Mouse (Mus musculus): ENCODE results near the gene Tiam2. TPM values are rescaled to one million over a fixed set of nuclear protein-coding genes. Genes with fewer than 3 reads are reported as not detected.

Tiam2 gene
- polyA plus RNA-seq, 1 experiment from 2014 or later: 3.3 TPM

DNA sequence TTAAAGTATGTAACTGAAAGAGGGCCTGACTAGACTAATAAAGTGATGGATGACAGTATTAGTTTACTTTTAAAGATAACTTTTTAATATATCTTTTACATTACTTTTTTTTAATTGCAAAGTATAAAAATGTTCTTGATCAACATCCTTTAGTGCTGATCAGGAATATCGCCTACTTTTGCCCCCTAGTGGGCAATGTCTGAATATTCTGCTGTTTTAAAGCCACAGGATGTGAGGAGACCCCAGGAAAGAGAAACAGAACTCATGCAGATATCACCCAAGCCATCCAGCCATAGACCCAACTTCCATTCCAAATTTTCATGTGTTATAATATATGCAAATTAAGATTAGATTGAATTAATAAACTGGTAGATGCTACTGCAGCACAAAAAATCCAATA lies 207.1 kb downstream of the Tiam2 start:
- H3K4me3 ChIP-seq (replicated peaks; ENCODE audit: low read depth, low read length): no peak overlapping the region
- no peak overlapping the region for H3K9ac ChIP-seq (ENCODE audit: low read depth, low read length)
- no peaks in the 10 kb centered on the region for H3K27me3 ChIP-seq (ENCODE audit: insufficient read depth, low read length)
- no peaks in the 10 kb centered on the region for H3K9me3 ChIP-seq (replicated peaks; ENCODE audit: low read length)
- H3K4me1 ChIP-seq (replicated peaks; ENCODE audit: insufficient read depth, low read length): no peaks in the 10 kb centered on the region
- no peak overlapping the region for H3K4me2 ChIP-seq (ENCODE audit: low read length)
- H3K27ac ChIP-seq: no peak overlapping the region
- peak; percentile 69 for TF ChIP-seq CTCF (IDR thresholded peaks at IDR 0.05; ENCODE audit: low read depth)
- ATAC-seq (replicated peaks; ENCODE audit: low FRiP score, low read depth): no peak
- H3K36me3 ChIP-seq (ENCODE audit: insufficient read depth, low read length): 0 out of 2 replicates have a peak, but pooled peaks cover 6% of the 10 kb centered on the region
- 13% methylated on average over 1 of the region's 1 CpGs for WGBS
- DNase-seq (ENCODE audit: low spot score): peak; percentile 62

DNA sequence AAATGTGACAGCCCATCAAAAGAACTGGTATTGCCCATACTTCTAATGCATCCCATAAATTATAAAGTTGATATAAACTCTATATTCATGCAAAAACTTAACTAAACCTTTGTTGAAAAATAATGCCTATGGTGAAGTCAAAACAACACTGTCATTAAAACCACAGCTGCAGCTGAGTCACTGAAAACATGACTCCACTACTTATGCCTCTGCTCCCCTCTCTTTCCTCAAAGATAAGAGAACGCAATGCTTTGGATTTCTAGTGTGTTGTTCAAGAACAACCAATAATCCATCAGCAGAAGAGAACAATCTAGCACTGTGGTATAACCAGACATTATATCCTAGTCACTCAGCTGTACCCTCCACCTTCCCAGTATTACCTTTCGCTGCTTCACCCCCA lies 213.9 kb downstream of the Tiam2 start:
- Histone ChIP-seq H3K4me3 (replicated peaks; ENCODE audit: low read depth, low read length) (no peak overlapping the region), H3K4me2 (ENCODE audit: low read length) (no peak overlapping the region), H3K36me3 (ENCODE audit: insufficient read depth, low read length) (no peaks in the 10 kb centered on the region), H3K27ac (no peak overlapping the region), H3K9ac (ENCODE audit: low read depth, low read length) (no peak overlapping the region), H3K27me3 (ENCODE audit: insufficient read depth, low read length) (no peaks in the 10 kb centered on the region), H3K4me1 (replicated peaks; ENCODE audit: insufficient read depth, low read length) (no peaks in the 10 kb centered on the region), H3K9me3 (replicated peaks; ENCODE audit: low read length) (no peaks in the 10 kb centered on the region)
- no peak for ATAC-seq (replicated peaks; ENCODE audit: low FRiP score, low read depth)
- TF ChIP-seq CTCF (IDR thresholded peaks at IDR 0.05; ENCODE audit: low read depth): no peak
- 98% methylated on average over 2 of the region's 2 CpGs for WGBS
- DNase-seq (ENCODE audit: low spot score): no peak

- no peak for DNase-seq (ENCODE audit: low spot score)
- WGBS: 88% methylated on average over 5 of the region's 5 CpGs
- Histone ChIP-seq H3K4me2 (ENCODE audit: low read length) (no peak overlapping the region), H3K36me3 (ENCODE audit: insufficient read depth, low read length) (no peaks in the 10 kb centered on the region), H3K4me3 (replicated peaks; ENCODE audit: low read depth, low read length) (no peak overlapping the region), H3K9ac (ENCODE audit: low read depth, low read length) (no peak overlapping the region), H3K9me3 (replicated peaks; ENCODE audit: low read length) (no peaks in the 10 kb centered on the region), H3K27me3 (ENCODE audit: insufficient read depth, low read length) (no peaks in the 10 kb centered on the region), H3K4me1 (replicated peaks; ENCODE audit: insufficient read depth, low read length) (no peaks in the 10 kb centered on the region), H3K27ac (no peak overlapping the region)
- TF ChIP-seq CTCF (IDR thresholded peaks at IDR 0.05; ENCODE audit: low read depth): no peak
- ATAC-seq (replicated peaks; ENCODE audit: low FRiP score, low read depth): no peak
These were observed 214.7 kb downstream of the Tiam2 start for GRCm38 (mm10) chr17:3541033-3541432.

- ATAC-seq (replicated peaks; ENCODE audit: low FRiP score, low read depth) (no peak), DNase-seq (ENCODE audit: low spot score) (no peak)
- no peaks in the 10 kb centered on the region for H3K27me3 ChIP-seq (ENCODE audit: insufficient read depth, low read length)
- H3K9me3 ChIP-seq (replicated peaks; ENCODE audit: low read length): no peaks in the 10 kb centered on the region
- H3K27ac ChIP-seq: no peak overlapping the region
- H3K4me2 ChIP-seq (ENCODE audit: low read length): no peak overlapping the region
- H3K4me1 ChIP-seq (replicated peaks; ENCODE audit: insufficient read depth, low read length): no peaks in the 10 kb centered on the region
- H3K4me3 ChIP-seq (replicated peaks; ENCODE audit: low read depth, low read length): no peak overlapping the region
- no peaks in the 10 kb centered on the region for H3K36me3 ChIP-seq (ENCODE audit: insufficient read depth, low read length)
- no peak overlapping the region for H3K9ac ChIP-seq (ENCODE audit: low read depth, low read length)
- WGBS: 64% methylated on average over 7 of the region's 7 CpGs
- no peak for TF ChIP-seq CTCF (IDR thresholded peaks at IDR 0.05; ENCODE audit: low read depth)
These were observed 221.4 kb downstream of the Tiam2 start for GRCm38 (mm10) chr17:3547725-3548124.

GRCm38 (mm10) chr17:3556251-3556650 lies 229.9 kb downstream of the Tiam2 start:
- Histone ChIP-seq H3K9me3 (replicated peaks; ENCODE audit: low read length) (no peaks in the 10 kb centered on the region), H3K27me3 (ENCODE audit: insufficient read depth, low read length) (no peaks in the 10 kb centered on the region), H3K36me3 (ENCODE audit: insufficient read depth, low read length) (no peaks in the 10 kb centered on the region), H3K27ac (peak overlapping the region; percentile 73; the same call in 1 of the 2 replicates), H3K4me2 (ENCODE audit: low read length) (peak overlapping the region; percentile 60; the same call in 1 of the 2 replicates), H3K9ac (ENCODE audit: low read depth, low read length) (no peak overlapping the region), H3K4me3 (replicated peaks; ENCODE audit: low read depth, low read length) (no peak overlapping the region), H3K4me1 (replicated peaks; ENCODE audit: insufficient read depth, low read length) (0 out of 2 replicates have a peak, but pooled peaks cover 6% of the 10 kb centered on the region)
- no peak for DNase-seq (ENCODE audit: low spot score)
- no peak for TF ChIP-seq CTCF (IDR thresholded peaks at IDR 0.05; ENCODE audit: low read depth)
- 78% methylated on average over 1 of the region's 1 CpGs for WGBS
- no peak for ATAC-seq (replicated peaks; ENCODE audit: low FRiP score, low read depth)

DNA sequence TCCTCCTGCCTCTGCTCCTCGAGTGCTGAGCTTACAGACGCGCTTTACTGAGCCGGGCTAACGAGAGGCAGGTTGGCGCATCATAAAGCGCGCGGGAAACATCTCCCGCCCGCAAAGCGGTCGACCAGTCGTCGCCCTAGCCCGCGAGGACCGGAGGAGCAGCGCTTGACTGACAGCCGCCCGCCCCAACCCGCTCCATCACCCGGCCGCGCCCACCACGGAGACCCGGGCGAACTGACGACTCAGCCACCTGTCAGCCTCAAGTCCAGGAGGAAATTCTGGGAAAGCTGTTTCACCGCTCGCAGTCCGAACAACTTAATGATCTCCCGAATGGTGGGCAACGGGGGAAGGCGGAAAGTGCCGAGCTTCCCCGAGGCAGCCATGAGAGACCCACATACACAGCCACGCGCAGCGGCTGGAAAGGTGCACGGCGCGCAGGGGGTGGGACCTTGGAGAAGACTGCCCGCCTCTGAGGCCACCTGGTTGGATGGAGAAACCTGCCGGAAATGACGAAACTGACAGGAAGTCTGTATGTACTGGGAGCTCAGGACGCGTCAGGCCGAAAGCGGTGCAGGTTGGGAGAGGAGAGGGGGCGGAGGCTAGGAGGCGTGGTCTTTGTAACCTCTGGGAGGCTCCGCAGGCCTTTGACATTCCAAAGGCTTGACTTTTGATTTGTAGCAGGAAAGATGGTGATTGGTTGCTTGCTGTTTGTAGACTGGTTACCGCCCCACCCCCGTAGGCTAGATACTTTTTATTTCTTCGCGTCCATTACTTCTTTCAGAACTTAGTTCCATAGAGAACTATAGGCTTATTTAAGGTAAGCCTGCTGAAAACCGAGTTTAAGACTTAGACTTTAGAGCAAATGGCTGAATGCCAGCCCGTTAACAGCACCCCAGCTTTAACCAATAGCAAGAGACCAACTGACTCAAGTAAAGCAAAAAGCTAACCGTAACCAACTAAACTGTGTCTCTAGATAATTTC lies 231.2 kb downstream of the Tiam2 start, which contains the start of gene Tfb1m:
Gene Tfb1m, minus strand, starts transcription at position 451 of the 981 bp plus-strand sequence.
- Histone ChIP-seq H3K36me3 (ENCODE audit: insufficient read depth, low read length) (no peaks in the 10 kb centered on the region), H3K9me3 (replicated peaks; ENCODE audit: low read length) (no peaks in the 10 kb centered on the region), H3K4me1 (replicated peaks; ENCODE audit: insufficient read depth, low read length) (0 out of 2 replicates have a peak, but pooled peaks cover 6% of the 10 kb centered on the region), H3K4me2 (ENCODE audit: low read length) (peak within 1 kb of the TSS; percentile 61), H3K27ac (peak within 1 kb of the TSS; percentile 73), H3K9ac (ENCODE audit: low read depth, low read length) (peak within 1 kb of the TSS; percentile 40), H3K4me3 (replicated peaks; ENCODE audit: low read depth, low read length) (peak within 1 kb of the TSS; percentile 51), H3K27me3 (ENCODE audit: insufficient read depth, low read length) (no peaks in the 10 kb centered on the region)
- peak; percentile 100 for DNase-seq (ENCODE audit: low spot score)
- WGBS: under 1% methylated on average over 60 of the region's 60 CpGs
- ATAC-seq (replicated peaks; ENCODE audit: low FRiP score, low read depth): peak; percentile 99
- TF ChIP-seq CTCF (IDR thresholded peaks at IDR 0.05; ENCODE audit: low read depth): no peak
